Mouse (Mus musculus) thymus, postnatal 25 days (tissue): Measurements from ENCODE around the gene Rbbp5.
A peak's percentile ranks its signal among the peaks of the same experiment; 100 is the strongest.
"Not testable (repeated sequence)": the region's sequence is repeated elsewhere in the genome, so short reads cannot be mapped to it uniquely, and the experiment has no call there.

Experiments used
- DNase-seq: peaks from one replicate; pipeline ENCODE4 v3.0.0; 2022

Gene Rbbp5

GRCm38 (mm10) chr1:132476928-132477691, at the start of gene Rbbp5:
Rbbp5 (plus strand) TSS chr1:132477365.
- DNase-seq = peak; percentile 89

GRCm38 (mm10) chr1:132430818-132431217, 46.3 kb upstream of the Rbbp5 start:
- no peak for DNase-seq

- no peak for DNase-seq
These were observed 45.4 kb upstream of the Rbbp5 start for GRCm38 (mm10) chr1:132431716-132432115.

DNA sequence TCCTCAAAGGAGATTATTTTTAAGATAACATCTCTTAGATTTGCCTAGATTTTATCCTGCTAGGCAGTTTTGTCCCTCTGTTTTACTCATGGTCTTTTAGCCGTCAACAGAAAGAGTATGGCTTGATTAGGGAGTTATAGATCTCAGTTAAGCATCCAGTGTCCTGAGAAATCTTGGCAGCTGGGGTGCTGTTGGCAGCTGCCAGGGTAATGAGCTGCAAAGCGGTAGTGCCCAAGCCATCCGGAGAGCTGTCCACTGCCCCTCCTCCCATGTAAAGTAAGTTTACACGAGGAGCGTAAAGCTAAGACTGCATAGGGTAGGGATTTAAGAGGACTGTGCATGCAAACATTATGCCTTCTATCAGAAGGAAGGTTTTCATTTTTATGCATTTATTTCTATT, 43.8 kb upstream of the Rbbp5 start:
- DNase-seq = no peak

DNA sequence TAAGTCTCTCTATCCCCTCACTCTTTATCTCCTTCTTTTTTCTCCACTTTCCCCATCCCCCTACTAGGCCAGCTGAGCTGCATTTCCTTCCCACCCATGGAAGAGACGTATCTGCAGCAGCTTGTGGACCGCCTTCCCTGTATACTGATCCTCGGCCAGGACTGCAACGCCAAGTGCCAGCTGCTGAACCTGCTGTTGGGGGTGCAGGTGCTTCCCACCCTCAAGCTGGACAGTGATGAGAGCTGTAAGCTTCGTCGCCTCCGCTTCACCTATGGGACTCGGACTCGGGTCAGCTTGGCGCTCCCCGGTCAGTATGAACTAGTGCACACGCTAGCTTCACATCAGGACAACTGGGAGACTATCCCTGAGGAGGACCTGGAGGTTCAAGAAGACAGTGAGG, 43.1 kb upstream of the Rbbp5 start:
- DNase-seq = no peak

GRCm38 (mm10) chr1:132436320-132436958, 40.7 kb upstream of the Rbbp5 start:
- DNase-seq = no peak

DNA sequence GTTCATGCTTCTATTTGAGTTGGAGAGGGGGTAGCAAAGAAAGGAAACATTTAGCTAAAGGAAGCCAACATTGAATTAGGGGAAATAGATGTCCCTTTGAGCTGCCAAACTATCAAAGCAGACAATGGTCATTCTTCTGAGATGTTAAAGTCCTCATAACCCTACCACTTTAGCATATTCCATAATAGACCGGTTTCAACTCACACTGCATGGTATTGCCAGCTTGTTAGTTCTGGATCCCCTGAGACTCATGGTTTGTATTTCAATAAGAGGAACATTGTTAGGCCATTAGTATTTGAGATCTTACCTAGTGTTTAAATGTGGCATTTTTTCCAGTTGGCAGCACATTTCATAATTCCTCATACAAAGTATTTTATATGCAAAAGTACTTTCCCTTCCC, 40.2 kb upstream of the Rbbp5 start:
- no peak for DNase-seq

DNA sequence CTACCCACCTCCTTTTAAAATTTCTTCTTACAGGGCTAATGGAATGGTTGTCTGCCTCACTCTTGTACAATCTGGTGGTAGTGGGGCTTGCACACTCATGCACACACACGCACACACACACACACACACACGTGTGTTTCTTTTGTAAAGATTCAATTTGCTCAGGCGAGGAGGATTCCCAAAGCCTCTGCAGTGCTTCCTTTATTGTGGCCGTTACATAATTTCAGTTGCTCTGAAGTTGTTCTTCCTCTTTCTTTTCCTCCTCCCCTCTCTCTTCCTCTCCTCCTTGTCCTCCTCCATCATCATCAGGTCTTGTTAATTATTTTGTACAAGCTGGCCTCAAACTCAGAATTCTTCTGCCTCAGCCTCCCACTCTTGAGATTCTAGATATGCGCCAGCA, 39.8 kb upstream of the Rbbp5 start:
- DNase-seq = no peak

- no peak for DNase-seq
These were observed 36.2 kb upstream of the Rbbp5 start for GRCm38 (mm10) chr1:132440896-132441435.

GRCm38 (mm10) chr1:132449742-132450141, 27.4 kb upstream of the Rbbp5 start:
- no peak for DNase-seq

- DNase-seq = no peak
These were observed 12.5 kb upstream of the Rbbp5 start for GRCm38 (mm10) chr1:132464651-132465050.

- DNase-seq = no peak
These were observed 8.2 kb upstream of the Rbbp5 start for GRCm38 (mm10) chr1:132468926-132469325.

DNA sequence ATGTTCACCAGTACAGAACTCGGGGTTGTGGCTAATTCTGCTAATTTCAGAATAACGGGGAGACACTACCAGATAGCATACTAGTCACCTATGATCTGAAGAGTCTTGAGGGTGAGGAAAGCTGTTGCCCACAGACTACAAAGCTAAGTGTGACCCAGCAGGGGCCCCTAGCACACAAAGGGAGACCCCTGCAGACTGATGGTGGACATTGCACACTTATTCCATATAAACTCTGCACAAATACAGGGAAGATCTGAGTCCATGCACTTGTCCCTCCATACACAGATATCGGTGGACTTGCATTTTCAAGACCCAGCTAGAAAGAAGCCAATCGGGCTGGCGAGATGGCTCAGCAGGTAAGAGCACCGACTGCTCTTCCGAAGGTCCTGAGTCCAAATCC, 7.6 kb upstream of the Rbbp5 start:
- DNase-seq = no peak

- not testable (repeated sequence) for DNase-seq
These were observed 7.1 kb upstream of the Rbbp5 start for GRCm38 (mm10) chr1:132470031-132470430.

DNA sequence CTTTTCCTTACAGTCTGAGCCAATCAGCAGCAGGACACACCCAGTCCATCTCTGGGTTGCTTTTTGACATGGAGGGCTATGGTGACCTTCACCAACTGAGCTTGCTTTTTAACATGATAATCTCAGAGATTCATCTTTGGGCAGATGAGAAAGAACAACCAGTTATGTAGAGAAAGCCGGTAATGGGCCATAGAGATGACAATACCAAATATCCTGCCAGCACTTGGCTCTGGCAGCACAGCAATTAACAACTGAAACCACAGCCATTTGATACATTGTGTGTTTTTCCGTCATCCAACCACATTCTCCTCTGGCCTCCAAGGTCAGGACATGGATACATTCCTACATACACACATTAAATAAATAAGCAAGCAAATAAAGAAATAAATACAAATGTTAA, 6.1 kb upstream of the Rbbp5 start:
- no peak for DNase-seq

- no peak for DNase-seq
These were observed 5.7 kb upstream of the Rbbp5 start for GRCm38 (mm10) chr1:132471499-132471898.

DNA sequence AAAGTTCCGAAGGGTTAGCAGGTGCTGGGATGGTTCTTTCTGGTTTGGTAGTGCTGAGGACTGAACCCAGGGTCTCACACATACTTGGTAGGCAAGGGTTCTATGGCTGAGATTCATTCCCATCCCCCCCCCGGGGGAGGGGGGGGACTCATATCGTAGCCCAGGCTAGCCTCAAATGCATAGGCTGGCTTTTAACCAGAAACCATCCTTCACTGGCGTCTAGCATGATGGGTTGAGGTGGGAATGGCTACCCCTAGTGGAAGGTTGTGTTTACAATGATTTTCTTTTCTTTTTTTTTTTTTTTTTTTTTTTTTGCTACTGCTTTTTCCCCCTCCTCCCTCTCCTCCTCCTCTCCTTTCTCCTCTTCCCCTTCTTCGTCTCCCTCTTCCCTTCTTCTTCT, 4.6 kb upstream of the Rbbp5 start:
- no peak for DNase-seq

- DNase-seq = no peak
These were observed 2.7 kb upstream of the Rbbp5 start for GRCm38 (mm10) chr1:132474496-132474895.

DNA sequence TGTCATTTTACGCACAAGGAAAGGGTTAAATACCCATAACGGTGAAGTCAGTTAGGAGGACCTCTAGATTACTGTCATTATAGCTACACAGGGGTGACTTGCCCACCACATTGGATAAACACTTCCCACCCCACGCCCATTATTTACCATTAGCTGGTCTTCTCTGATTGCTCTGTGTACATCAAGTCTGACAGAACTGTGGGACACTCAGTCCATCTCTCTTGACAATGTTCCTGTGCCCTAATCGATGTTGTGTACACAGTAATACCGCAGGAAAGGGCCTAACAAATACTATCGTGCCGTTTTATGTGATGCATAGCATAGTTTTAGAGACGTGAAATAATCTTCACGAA, 614 bp upstream of the Rbbp5 start:
- DNase-seq = no peak

GRCm38 (mm10) chr1:132479438-132479837, 2.3 kb downstream of the Rbbp5 start:
- DNase-seq = no peak

DNA sequence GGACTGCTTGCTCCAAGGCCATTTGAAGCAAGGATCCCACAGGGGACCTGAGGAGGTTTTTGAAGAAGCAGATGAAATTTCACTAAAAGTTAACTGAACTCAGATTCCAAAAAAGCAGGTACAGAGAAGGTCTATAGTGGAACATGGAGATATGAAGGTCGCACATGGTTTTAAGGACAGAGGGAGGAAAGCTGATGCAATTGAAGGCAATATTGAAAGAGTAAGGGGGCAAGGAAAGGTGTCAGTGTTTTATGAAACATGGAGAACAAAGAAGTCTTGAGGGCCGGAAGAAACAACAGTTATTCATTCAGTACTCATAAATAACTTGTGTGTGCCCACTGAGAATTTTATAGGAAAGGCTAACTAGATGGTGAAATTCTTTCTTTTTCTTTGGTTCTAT, 4.5 kb downstream of the Rbbp5 start:
- no peak for DNase-seq

GRCm38 (mm10) chr1:132483234-132483633, 6.1 kb downstream of the Rbbp5 start:
- DNase-seq = no peak

- DNase-seq = no peak
These were observed 6.6 kb downstream of the Rbbp5 start for GRCm38 (mm10) chr1:132483759-132484158.

- no peak for DNase-seq
These were observed 23.4 kb downstream of the Rbbp5 start for GRCm38 (mm10) chr1:132500535-132500934.

GRCm38 (mm10) chr1:132505155-132505554, 28.0 kb downstream of the Rbbp5 start:
- no peak for DNase-seq
